Mouse (Mus musculus) lung, adult 2 months (tissue): ENCODE data around the gene Nol4l.

Experiments
- CTCF ChIP-seq: fragments of 200-500 bp; IDR thresholded peaks from 2 replicates; pipeline ENCODE4 v1.5.1; 2011; ENCODE audit warnings: mild to moderate bottlenecking, low read length, control low read depth; ENCODE audit not compliant: insufficient read depth
- POLR2A ChIP-seq: fragments of 200-500 bp; IDR thresholded peaks from 2 replicates; pipeline ENCODE4 v1.6.1; 2011; ENCODE audit warnings: low read depth, mild to moderate bottlenecking, control low read depth, low read length, borderline replicate concordance; ENCODE audit errors: extremely low read depth

GRCm38 (mm10) chr2:153577122-153577521 is 47.4 kb upstream of the Nol4l start:
- TF ChIP-seq POLR2A (no peak), CTCF (no peak)
